Mouse (Mus musculus): Measurements from ENCODE around the gene Iqschfp. TPM values are rescaled to one million over a fixed set of nuclear protein-coding genes. Genes with fewer than 3 reads are reported as not detected.

The Iqschfp gene
- polyA plus RNA-seq, 1 experiment, result 10.6 TPM

GRCm38 (mm10) chr3:68621971-68622370 is 729.9 kb downstream of the Iqschfp start:
- peaks cover 13% of the 10 kb centered on the region for H3K4me1 ChIP-seq (ENCODE audit: control insufficient read depth, insufficient read depth, low read length)
- TF ChIP-seq CTCF (IDR thresholded peaks at IDR 0.05; ENCODE audit: extremely low read depth, insufficient read depth, low read length), result no peak
- no peak for TF ChIP-seq POLR2A (IDR thresholded peaks at IDR 0.05; ENCODE audit: extremely low read depth, insufficient read depth, low read length)
- H3K27ac ChIP-seq (ENCODE audit: insufficient read depth, low read length), result no peak overlapping the region
- H3K4me3 ChIP-seq (ENCODE audit: insufficient read depth, low read length), result no peak overlapping the region

- peaks cover 13% of the 10 kb centered on the region for H3K4me1 ChIP-seq (ENCODE audit: control insufficient read depth, insufficient read depth, low read length)
- TF ChIP-seq POLR2A (IDR thresholded peaks at IDR 0.05; ENCODE audit: extremely low read depth, insufficient read depth, low read length), result no peak
- no peak for TF ChIP-seq CTCF (IDR thresholded peaks at IDR 0.05; ENCODE audit: extremely low read depth, insufficient read depth, low read length)
- no peak overlapping the region for H3K27ac ChIP-seq (ENCODE audit: insufficient read depth, low read length)
- H3K4me3 ChIP-seq (ENCODE audit: insufficient read depth, low read length), result no peak overlapping the region
These were observed 731.0 kb downstream of the Iqschfp start for GRCm38 (mm10) chr3:68623036-68623435.

DNA sequence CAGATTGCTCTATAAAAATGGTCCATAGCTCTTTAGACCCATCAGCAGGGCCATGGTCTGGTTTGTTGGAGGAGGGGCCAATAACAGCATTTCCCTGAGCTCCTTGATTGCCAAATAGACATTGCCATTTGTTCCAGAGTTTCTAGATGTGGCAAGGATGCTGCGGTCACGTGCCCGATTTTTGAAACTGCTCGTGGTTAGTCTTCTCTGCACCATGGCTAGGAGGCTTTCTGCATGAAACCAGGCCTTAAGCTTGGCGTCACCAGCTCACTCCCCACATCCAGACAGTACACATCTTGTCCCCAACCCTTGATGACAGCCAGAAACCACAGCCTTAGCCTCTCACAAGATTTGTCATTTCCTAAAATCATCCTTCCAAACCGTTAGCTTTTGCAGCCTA is 732.4 kb downstream of the Iqschfp start:
- H3K4me1 ChIP-seq (ENCODE audit: control insufficient read depth, insufficient read depth, low read length), result 0 out of 2 replicates have a peak, but pooled peaks cover 2% of the 10 kb centered on the region
- TF ChIP-seq CTCF (IDR thresholded peaks at IDR 0.05; ENCODE audit: extremely low read depth, insufficient read depth, low read length) (no peak), POLR2A (IDR thresholded peaks at IDR 0.05; ENCODE audit: extremely low read depth, insufficient read depth, low read length) (no peak)
- H3K27ac ChIP-seq (ENCODE audit: insufficient read depth, low read length), result no peak overlapping the region
- H3K4me3 ChIP-seq (ENCODE audit: insufficient read depth, low read length), result no peak overlapping the region

DNA sequence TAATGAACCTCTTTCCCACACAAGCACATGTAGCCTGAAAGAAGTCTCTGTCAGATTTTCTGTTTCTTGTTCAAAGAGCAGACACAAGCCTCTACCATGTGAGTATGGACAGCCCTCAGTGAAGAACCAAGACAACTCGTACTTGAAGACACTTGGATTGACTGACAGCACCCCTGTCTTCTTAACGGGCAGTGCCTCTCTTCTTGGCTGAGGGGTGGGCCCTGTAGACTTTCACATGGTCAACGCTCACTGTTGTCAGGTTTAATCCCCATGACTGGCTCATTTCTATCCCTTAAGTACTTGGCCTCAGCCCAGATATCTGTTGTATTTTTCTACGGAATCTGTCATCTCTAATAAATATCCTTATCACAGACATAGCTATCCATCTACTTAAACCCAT is 738.2 kb downstream of the Iqschfp start:
- no peak for TF ChIP-seq CTCF (IDR thresholded peaks at IDR 0.05; ENCODE audit: extremely low read depth, insufficient read depth, low read length)
- TF ChIP-seq POLR2A (IDR thresholded peaks at IDR 0.05; ENCODE audit: extremely low read depth, insufficient read depth, low read length), result no peak
- H3K27ac ChIP-seq (ENCODE audit: insufficient read depth, low read length), result no peak overlapping the region
- H3K4me3 ChIP-seq (ENCODE audit: insufficient read depth, low read length), result no peak overlapping the region
- H3K4me1 ChIP-seq (ENCODE audit: control insufficient read depth, insufficient read depth, low read length), result 0 out of 2 replicates have a peak, but pooled peaks cover 1% of the 10 kb centered on the region

DNA sequence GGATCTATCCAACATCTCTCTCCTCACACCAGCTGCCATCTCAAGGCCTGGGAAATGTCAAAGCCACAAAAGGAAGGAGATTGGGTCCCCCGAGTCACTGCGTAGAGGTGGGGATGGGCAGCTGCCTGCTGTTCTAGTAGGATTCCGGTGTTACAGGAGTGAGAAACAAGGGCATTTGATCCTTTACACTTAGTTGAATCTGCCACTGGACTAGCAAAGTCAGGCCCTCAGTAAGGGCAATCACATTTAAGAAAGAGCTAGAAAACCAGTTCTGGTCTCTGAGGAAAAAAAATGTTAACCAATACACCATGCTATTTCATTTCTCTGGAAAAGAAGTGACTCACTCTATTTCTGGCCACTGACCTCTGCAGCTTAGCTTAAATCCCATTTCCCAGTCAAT is 738.8 kb downstream of the Iqschfp start:
- no peak overlapping the region for H3K27ac ChIP-seq (ENCODE audit: insufficient read depth, low read length)

GRCm38 (mm10) chr3:68632714-68633113 is 740.7 kb downstream of the Iqschfp start:
- Histone ChIP-seq H3K4me1 (ENCODE audit: control insufficient read depth, insufficient read depth, low read length) (0 out of 2 replicates have a peak, but pooled peaks cover 1% of the 10 kb centered on the region), H3K27ac (ENCODE audit: insufficient read depth, low read length) (no peak overlapping the region), H3K4me3 (ENCODE audit: insufficient read depth, low read length) (no peak overlapping the region)
- TF ChIP-seq CTCF (IDR thresholded peaks at IDR 0.05; ENCODE audit: extremely low read depth, insufficient read depth, low read length) (no peak), POLR2A (IDR thresholded peaks at IDR 0.05; ENCODE audit: extremely low read depth, insufficient read depth, low read length) (no peak)

More for the DNA sequence above, 738.8 kb downstream of the Iqschfp start:
- no peak overlapping the region for H3K4me3 ChIP-seq (ENCODE audit: insufficient read depth, low read length)
- TF ChIP-seq CTCF (IDR thresholded peaks at IDR 0.05; ENCODE audit: extremely low read depth, insufficient read depth, low read length) (no peak), POLR2A (IDR thresholded peaks at IDR 0.05; ENCODE audit: extremely low read depth, insufficient read depth, low read length) (no peak)
- 0 out of 2 replicates have a peak, but pooled peaks cover 1% of the 10 kb centered on the region for H3K4me1 ChIP-seq (ENCODE audit: control insufficient read depth, insufficient read depth, low read length)

DNA sequence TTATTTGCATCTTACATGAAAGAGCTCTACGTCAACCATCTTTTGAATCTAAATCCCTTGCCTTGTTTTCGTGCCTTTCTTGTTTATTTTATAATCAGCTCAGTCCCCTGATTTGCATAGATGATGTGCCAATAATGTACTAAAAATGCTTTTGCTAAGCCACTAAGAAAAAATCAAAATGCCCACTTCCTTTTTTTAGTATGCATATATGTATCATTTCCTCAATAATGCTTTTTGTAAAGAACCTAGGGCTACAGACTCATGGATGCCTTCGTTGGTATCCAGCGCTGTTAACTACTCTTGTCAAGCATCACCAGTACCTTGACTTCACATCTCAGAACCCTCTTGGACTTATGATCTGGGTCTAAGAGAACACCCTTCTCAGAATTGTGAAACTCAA is 741.5 kb downstream of the Iqschfp start:
- H3K4me1 ChIP-seq (ENCODE audit: control insufficient read depth, insufficient read depth, low read length), result 0 out of 2 replicates have a peak, but pooled peaks cover 1% of the 10 kb centered on the region
- H3K27ac ChIP-seq (ENCODE audit: insufficient read depth, low read length), result no peak overlapping the region
- H3K4me3 ChIP-seq (ENCODE audit: insufficient read depth, low read length), result no peak overlapping the region
- TF ChIP-seq CTCF (IDR thresholded peaks at IDR 0.05; ENCODE audit: extremely low read depth, insufficient read depth, low read length) (no peak), POLR2A (IDR thresholded peaks at IDR 0.05; ENCODE audit: extremely low read depth, insufficient read depth, low read length) (no peak)

DNA sequence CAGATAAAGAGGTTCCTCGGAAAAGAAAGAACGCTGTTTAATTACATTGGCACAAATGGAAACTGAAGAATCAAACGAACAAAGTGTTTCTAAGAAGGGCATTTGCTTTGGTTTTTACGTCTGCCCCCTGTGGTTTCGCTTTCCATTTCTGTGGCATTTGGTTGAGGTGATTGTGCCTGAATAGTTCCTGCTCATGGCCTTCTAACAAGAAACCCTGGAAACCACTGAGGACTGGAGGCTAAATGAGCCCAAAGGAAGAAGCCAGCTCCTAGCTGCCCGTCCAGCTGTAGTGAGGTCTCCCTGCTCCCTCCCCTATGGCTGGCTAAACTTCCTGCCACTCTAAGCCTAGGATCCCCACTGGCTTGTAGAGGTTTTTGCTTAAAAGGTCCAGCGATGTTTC is 745.9 kb downstream of the Iqschfp start:
- H3K27ac ChIP-seq (ENCODE audit: insufficient read depth, low read length), result no peak overlapping the region
- TF ChIP-seq POLR2A (IDR thresholded peaks at IDR 0.05; ENCODE audit: extremely low read depth, insufficient read depth, low read length) (no peak), CTCF (IDR thresholded peaks at IDR 0.05; ENCODE audit: extremely low read depth, insufficient read depth, low read length) (no peak)
- no peak overlapping the region for H3K4me3 ChIP-seq (ENCODE audit: insufficient read depth, low read length)
- 0 out of 2 replicates have a peak, but pooled peaks cover under 1% of the 10 kb centered on the region for H3K4me1 ChIP-seq (ENCODE audit: control insufficient read depth, insufficient read depth, low read length)

DNA sequence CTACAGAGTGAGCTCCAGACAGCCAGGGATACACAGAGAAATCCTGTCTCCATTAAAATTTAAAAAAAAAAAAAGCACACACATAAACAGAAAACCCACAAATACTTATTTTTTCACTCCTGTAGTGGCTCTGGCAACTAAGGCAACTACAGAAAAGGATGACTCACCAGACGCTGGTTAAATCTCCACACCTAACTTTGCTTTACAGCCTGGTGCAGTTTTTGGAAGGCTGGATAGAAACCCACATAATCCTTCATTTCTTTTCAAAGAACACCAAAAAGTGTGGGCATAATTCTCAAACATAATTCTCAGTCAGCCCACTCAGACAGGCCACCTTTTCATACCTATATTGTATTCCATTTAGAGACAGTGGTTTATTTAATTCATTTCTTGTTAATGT is 746.7 kb downstream of the Iqschfp start:
- TF ChIP-seq CTCF (IDR thresholded peaks at IDR 0.05; ENCODE audit: extremely low read depth, insufficient read depth, low read length), result no peak
- TF ChIP-seq POLR2A (IDR thresholded peaks at IDR 0.05; ENCODE audit: extremely low read depth, insufficient read depth, low read length), result no peak
- Histone ChIP-seq H3K4me1 (ENCODE audit: control insufficient read depth, insufficient read depth, low read length) (no peaks in the 10 kb centered on the region), H3K27ac (ENCODE audit: insufficient read depth, low read length) (no peak overlapping the region), H3K4me3 (ENCODE audit: insufficient read depth, low read length) (no peak overlapping the region)

DNA sequence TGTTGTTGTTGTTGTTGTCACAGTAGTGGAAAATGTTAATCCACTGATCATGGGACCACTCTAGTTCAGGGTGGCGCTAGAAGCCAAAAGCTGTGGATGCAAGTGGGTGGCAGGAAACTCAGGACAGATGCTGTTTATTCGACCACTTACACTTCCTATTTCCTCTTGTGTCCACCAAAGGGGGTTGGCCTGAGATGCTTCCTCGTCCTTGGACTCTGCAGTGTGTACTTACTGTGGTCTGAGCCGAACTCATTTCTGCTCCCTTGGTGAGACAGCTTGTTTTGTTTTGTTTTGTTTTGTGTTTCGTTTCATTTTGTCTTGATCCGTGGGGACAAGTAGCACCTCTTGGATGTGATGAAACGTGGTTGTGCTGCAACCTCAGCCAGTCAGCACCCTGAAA is 750.9 kb downstream of the Iqschfp start:
- H3K4me3 ChIP-seq (ENCODE audit: insufficient read depth, low read length), result no peak overlapping the region
- no peak overlapping the region for H3K27ac ChIP-seq (ENCODE audit: insufficient read depth, low read length)
- H3K4me1 ChIP-seq (ENCODE audit: control insufficient read depth, insufficient read depth, low read length), result no peaks in the 10 kb centered on the region
- no peak for TF ChIP-seq CTCF (IDR thresholded peaks at IDR 0.05; ENCODE audit: extremely low read depth, insufficient read depth, low read length)
- no peak for TF ChIP-seq POLR2A (IDR thresholded peaks at IDR 0.05; ENCODE audit: extremely low read depth, insufficient read depth, low read length)

All from cortical plate, adult 2 months (tissue).